Comparison of ENCODE assay signal across 24 mouse cellular contexts in genomic region chr9:43315320-43315950, GRCm38 (mm10). TPM values are rescaled to one million over a fixed set of nuclear protein-coding genes. Genes with fewer than 3 reads are reported as not detected.
DNase-seq lines count a peak whose midpoint lies in the region; ATAC-seq lines count a peak whose summit lies in the region.
"Had no signal": no experiment of that assay in that cellular context is flagged by ENCODE, and none has a peak within 500 bp of the region (broad histone marks: within the 10 kb centered on the region; RNA-seq: fewer than 3 reads in every experiment).

No protein-coding gene starts in this region.

- H3K27ac ChIP-seq in hindbrain, embryonic 11.5 days (ENCODE audit: low read depth, low read length): no peak overlapping the region
- H3K27ac ChIP-seq in hindbrain, embryonic 13.5 days: no peak overlapping the region
- H3K27ac ChIP-seq: forebrain, embryonic 12.5 days; heart, embryonic 10.5 days; hindbrain, embryonic 15.5 days; kidney, embryonic 15.5 days; layer of hippocampus, adult 2 months had no signal

- 67% methylated on average over 3 of the region's 3 CpGs for WGBS in hindbrain, embryonic 11.5 days
- WGBS in hindbrain, embryonic 13.5 days: 38% methylated on average over 3 of the region's 3 CpGs

- H3K4me3 ChIP-seq in hindbrain, embryonic 11.5 days (ENCODE audit: low read depth, low read length): no peak overlapping the region
- H3K4me3 ChIP-seq in hindbrain, embryonic 13.5 days: no peak overlapping the region
- H3K4me3 ChIP-seq: forebrain, embryonic 12.5 days; heart, embryonic 10.5 days; hindbrain, embryonic 15.5 days; kidney, embryonic 15.5 days; layer of hippocampus, adult 2 months had no signal

- no peaks in the 10 kb centered on the region for H3K27me3 ChIP-seq in hindbrain, embryonic 11.5 days (ENCODE audit: control insufficient read depth, insufficient read depth, low read length)
- peaks cover 8% of the 10 kb centered on the region; the same call in 1 of the 2 replicates for H3K27me3 ChIP-seq in hindbrain, embryonic 13.5 days
- H3K27me3 ChIP-seq: hindbrain, embryonic 15.5 days had no signal

- H3K9ac ChIP-seq in hindbrain, embryonic 11.5 days (ENCODE audit: low read depth, low read length): no peak overlapping the region
- H3K9ac ChIP-seq in hindbrain, embryonic 13.5 days: no peak overlapping the region
- H3K9ac ChIP-seq: forebrain, embryonic 12.5 days; hindbrain, embryonic 15.5 days; kidney, embryonic 15.5 days had no signal

- H3K9me3 ChIP-seq in hindbrain, embryonic 11.5 days (ENCODE audit: control insufficient read depth, low read length): no peaks in the 10 kb centered on the region
- H3K9me3 ChIP-seq in hindbrain, embryonic 13.5 days: no peaks in the 10 kb centered on the region
- H3K9me3 ChIP-seq: forebrain, embryonic 12.5 days; heart, embryonic 10.5 days; hindbrain, embryonic 15.5 days; kidney, embryonic 15.5 days had no signal

- peak; percentile 30 for DNase-seq in hindbrain, embryonic 11.5 days (ENCODE audit: low spot score)
- peak; percentile 20 for DNase-seq in ZHBTc4 (ENCODE audit: low read depth, low spot score)
- DNase-seq in embryo, embryonic 11 days: peak; percentile 32
- peak; percentile 78 for DNase-seq in fat pad, adult 2 months (ENCODE audit: extremely low read depth, low read depth, low spot score)
- DNase-seq in heart, adult 8-10 months (ENCODE audit: low spot score): no peak
- no peak for DNase-seq in spleen, postnatal 14 days (ENCODE audit: low spot score in 2 of 2)
- DNase-seq in adrenal gland, adult (ENCODE audit: inconsistent age in 2 of 2, low spot score in 1 of 2): no peak
- DNase-seq: adrenal gland, adult 8-10 months; B cell, adult 2 months; cerebellum, adult 9-11 months; gastrocnemius, postnatal 36 days; heart, postnatal 10 days; lung, adult 18-20 months; thymus, adult 18-20 months; thymus, postnatal 4 days had no signal

- 0 out of 2 replicates have a peak, but pooled peaks have one; percentile 45 for ATAC-seq in hindbrain, embryonic 11.5 days (ENCODE audit: low FRiP score)
- no peak for ATAC-seq in hindbrain, embryonic 13.5 days (ENCODE audit: low FRiP score)
- ATAC-seq: intestine, postnatal 0 days had no signal

- H3K36me3 ChIP-seq in hindbrain, embryonic 11.5 days (ENCODE audit: control insufficient read depth, insufficient read depth, low read length): no peaks in the 10 kb centered on the region
- H3K36me3 ChIP-seq in hindbrain, embryonic 13.5 days: no peaks in the 10 kb centered on the region
- H3K36me3 ChIP-seq: forebrain, embryonic 12.5 days; heart, embryonic 10.5 days; hindbrain, embryonic 15.5 days; kidney, embryonic 15.5 days had no signal

- no peaks in the 10 kb centered on the region for H3K4me1 ChIP-seq in hindbrain, embryonic 11.5 days (replicated peaks; ENCODE audit: control insufficient read depth, insufficient read depth, low read length)
- 0 out of 2 replicates have a peak, but pooled peaks cover 4% of the 10 kb centered on the region for H3K4me1 ChIP-seq in hindbrain, embryonic 13.5 days (replicated peaks)
- H3K4me1 ChIP-seq: hindbrain, embryonic 15.5 days had no signal

- H3K4me2 ChIP-seq in hindbrain, embryonic 11.5 days (replicated peaks; ENCODE audit: low read depth, low read length): no peak overlapping the region
- H3K4me2 ChIP-seq in hindbrain, embryonic 13.5 days: no peak overlapping the region
- H3K4me2 ChIP-seq: forebrain, embryonic 12.5 days; hindbrain, embryonic 15.5 days; kidney, embryonic 15.5 days; liver, embryonic 11.5 days had no signal

RNA-seq across cellular contexts. Expression of gene Trim29, which starts 4.8 kb away (rescaled TPM):
- 0.82 and 2.4 TPM in 2 replicates for polyA plus RNA-seq in hindbrain, embryonic 11.5 days (2014; fragmentation: Nextera tagmentation; extraction: Ambion mirVana)
- not detected in 2 replicates for polyA plus RNA-seq in hindbrain, embryonic 13.5 days (2015; fragmentation: Nextera tagmentation; extraction: Ambion mirVana)
- not detected for total RNA-seq in heart, adult 8-10 months (2022)
- total RNA-seq: megakaryocyte-erythroid progenitor cell, adult 5-6 weeks had no signal
- polyA plus RNA-seq: hindbrain, embryonic 15.5 days; liver, embryonic 11.5 days had no signal

Comparison
In these comparisons a context has a peak if more than half of its experiments do, and no peak if none do; other contexts are left out.
1. DNase-seq: peak in hindbrain, embryonic 11.5 days (single experiment), ZHBTc4 (single experiment), embryo, embryonic 11 days (single experiment) and fat pad, adult 2 months (single experiment); none in heart, adult 8-10 months (single experiment), spleen, postnatal 14 days (0 of 2) and adrenal gland, adult (0 of 2).